Mouse (Mus musculus): ENCODE measurements around the gene Xxylt1.

- TF ChIP-seq CTCF (IDR thresholded peaks at IDR 0.05; ENCODE audit: extremely low read depth, insufficient read depth, low read length): no peak
- TF ChIP-seq POLR2A (IDR thresholded peaks at IDR 0.05; ENCODE audit: extremely low read depth, insufficient read depth, low read length): no peak
Measured at GRCm38 (mm10) chr16:30923899-30924298, 157.3 kb downstream of the Xxylt1 start.
